Mouse (Mus musculus) olfactory bulb, adult 2 months (tissue): ENCODE data around the gene Nsun5.

ENCODE experiments used
- CTCF ChIP-seq: fragments of 200-500 bp; IDR thresholded peaks from 2 replicates; pipeline ENCODE4 v1.5.1; 2012; ENCODE audit warnings: low read depth, mild to moderate bottlenecking, low read length, moderate library complexity; ENCODE audit not compliant: insufficient read depth
- POLR2A ChIP-seq: fragments of 200-500 bp; IDR thresholded peaks from 2 replicates; pipeline ENCODE4 v1.6.1; 2012; ENCODE audit warnings: mild to moderate bottlenecking, low read depth, low read length, moderate library complexity; ENCODE audit not compliant: insufficient read depth

DNA sequence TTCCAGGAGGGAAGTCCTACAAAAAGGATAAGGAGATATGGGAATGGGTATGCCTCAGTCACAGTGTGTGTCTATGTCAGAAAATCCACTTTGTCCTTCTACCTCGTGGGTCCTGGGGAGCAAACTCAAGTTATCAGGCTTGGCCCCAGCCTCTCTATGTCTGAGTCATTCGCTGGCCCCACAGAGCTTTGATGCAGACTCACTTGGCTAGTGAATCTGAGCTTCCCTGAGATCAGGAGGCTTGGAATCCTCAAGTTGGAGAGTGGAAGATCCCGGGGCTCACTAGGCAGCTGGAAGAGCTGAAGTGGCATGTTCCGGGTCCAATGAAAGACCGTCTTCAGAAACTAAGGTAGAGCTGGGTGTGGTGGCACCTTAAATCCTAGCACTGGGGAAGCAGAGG, 39.6 kb upstream of the Nsun5 start:
- TF ChIP-seq POLR2A (no peak), CTCF (no peak)
